Mouse (Mus musculus): ENCODE results near the gene Inhbe.
A peak's percentile ranks its signal among the peaks of the same experiment; 100 is the strongest.

The Inhbe gene

GRCm38 (mm10) chr10:127353909-127354895, at the start of gene Inhbe:
Gene Inhbe, minus strand, starts transcription at chr10:127354411.
- peak; percentile 81 to 84 for DNase-seq (ENCODE audit: low spot score in 2 of 2)

GRCm38 (mm10) chr10:127391774-127392173, 37.6 kb upstream of the Inhbe start:
- no peak for DNase-seq (ENCODE audit: low spot score in 2 of 2)

DNA sequence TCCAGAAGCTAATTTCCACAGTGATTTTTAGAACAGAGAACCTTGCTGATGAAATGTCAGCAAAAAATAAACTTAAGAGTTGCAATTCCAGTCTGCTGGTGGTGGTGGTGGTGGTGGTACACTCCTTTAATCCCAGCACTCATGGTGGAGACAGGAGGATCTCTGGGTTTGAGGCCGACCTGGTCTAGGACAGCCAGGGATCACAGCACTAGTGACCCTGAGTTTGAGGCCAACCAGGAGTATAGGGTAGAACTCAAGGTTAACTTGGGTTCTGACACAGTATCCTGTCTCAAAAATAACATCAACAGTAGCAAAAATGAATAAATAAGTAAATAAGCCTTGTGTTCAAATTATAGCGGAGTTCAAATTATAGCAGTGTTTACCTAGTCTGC, 27.5 kb upstream of the Inhbe start:
- DNase-seq (ENCODE audit: low spot score in 2 of 2), result no peak

DNA sequence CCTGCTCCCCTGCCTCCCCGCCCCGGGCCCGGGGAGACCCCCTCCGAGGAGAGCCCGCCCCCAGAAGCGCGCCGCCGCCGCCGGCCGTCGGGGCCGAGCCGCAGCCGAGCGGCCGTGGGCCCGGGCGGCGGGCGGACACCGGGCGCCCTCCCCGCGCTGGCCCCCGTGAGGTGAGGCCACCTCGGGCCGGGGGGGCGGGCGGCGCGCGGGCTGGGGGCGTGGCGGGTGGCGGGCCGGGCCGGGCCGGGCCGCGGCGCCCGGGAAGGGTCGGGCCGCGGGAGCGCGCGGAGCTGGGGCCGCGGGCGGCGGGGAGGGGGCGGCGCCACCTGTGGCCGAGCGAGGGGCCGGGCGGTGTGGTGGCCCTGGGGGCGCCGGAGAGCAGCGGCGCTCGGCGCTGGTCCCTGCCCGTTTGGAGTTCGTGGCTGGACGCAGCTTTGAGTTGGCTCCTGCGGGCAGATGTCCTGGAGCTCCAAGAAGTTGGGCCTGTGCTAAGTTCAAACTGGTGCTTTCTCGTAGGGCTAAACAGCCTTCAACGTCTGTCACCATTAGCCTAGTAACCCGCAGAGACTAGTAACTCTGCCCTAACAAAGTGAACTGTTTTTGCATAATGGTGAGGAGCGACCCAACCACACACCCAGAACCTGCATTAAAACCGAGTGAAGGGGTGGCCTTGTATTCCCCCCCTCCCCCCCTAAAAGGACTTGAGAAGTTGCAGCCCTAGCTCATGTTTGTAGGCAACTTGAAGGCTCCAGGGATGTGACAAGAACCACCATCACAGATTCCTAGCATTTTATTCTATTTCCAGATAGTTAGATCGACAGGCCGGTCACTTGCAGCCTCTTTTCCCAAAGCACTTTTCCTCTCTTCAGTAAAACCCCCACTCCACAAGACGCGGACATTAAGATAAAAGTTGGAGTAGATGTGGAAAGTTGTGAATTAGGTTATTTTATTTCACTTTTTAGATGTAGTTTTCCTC, 26.8 kb upstream of the Inhbe start:
- DNase-seq (ENCODE audit: low spot score in 2 of 2), result peak; percentile 22 to 46

GRCm38 (mm10) chr10:127380251-127380691, 26.1 kb upstream of the Inhbe start, which contains the start of gene R3hdm2:
Gene R3hdm2, plus strand, starts transcription at chr10:127380327.
- peak; percentile 81 to 91 for DNase-seq (ENCODE audit: low spot score in 2 of 2)

- DNase-seq (ENCODE audit: low spot score in 2 of 2), result no peak
Measured at GRCm38 (mm10) chr10:127379654-127380053, 25.4 kb upstream of the Inhbe start.

DNA sequence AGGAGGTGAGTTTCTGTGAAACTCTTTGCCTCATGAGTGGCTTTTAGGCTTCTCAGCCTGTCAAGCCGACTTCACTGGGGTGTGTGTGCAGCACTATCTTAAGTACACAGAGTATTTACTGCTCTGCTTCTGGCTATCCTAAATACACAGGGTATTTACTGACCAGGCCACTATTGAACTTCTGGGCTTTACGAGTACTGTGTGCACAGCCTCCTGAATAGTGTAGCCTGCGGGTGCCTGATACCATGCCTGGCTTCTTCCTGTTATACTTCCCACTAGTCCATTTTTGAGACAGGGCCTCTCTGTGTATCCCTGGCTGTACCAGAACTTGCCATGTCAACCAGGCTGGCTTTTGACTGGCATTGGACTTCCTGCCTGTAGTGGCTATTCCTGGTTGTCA, 23.5 kb upstream of the Inhbe start:
- DNase-seq (ENCODE audit: low spot score in 2 of 2), result no peak

GRCm38 (mm10) chr10:127371023-127371422, 16.8 kb upstream of the Inhbe start:
- no peak for DNase-seq (ENCODE audit: low spot score in 2 of 2)

GRCm38 (mm10) chr10:127369834-127370820, 15.9 kb upstream of the Inhbe start, which contains the start of gene Inhbc:
Gene Inhbc, minus strand, starts transcription at chr10:127370431.
- DNase-seq (ENCODE audit: low spot score in 2 of 2), result no peak

DNA sequence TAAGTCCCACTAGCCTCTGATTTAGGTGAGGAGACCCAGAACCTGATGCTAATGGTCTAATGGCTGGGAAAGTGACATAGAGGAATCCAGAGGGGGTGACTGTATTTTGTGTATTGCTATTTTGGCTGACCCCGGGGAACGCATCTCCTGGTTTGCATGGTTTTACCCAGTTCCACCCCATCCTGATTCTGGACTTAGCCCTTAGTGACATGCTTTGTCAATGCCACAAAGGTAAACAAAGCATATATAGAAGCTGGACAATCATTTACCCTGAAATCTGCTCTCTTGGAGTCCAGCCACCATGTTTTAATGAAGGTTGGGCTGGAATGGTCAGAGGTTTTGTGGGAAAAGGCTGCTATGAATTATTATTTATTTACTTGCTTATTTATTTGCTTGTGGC, 14.1 kb upstream of the Inhbe start:
- no peak for DNase-seq (ENCODE audit: low spot score in 2 of 2)

DNA sequence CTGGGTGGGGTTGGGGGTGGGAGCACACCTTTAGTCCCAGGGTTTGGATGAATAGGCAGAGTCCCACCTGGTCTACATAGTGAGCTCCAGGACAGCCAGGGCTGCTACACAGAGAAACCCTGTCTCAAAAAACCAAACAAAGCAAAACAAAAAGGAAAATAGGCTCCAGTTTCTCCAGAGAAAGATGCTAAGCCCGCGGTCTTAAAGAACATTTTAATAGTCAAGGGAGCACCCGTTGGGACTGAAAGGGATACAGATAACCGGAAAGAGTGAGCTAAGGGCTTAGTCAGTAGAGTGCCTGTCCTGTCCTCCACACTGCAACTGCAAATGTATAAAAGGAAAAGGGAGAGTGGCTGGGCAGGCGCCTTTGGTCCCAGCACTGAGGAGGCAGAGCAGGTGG, 12.9 kb upstream of the Inhbe start:
- DNase-seq (ENCODE audit: low spot score in 2 of 2), result no peak

DNA sequence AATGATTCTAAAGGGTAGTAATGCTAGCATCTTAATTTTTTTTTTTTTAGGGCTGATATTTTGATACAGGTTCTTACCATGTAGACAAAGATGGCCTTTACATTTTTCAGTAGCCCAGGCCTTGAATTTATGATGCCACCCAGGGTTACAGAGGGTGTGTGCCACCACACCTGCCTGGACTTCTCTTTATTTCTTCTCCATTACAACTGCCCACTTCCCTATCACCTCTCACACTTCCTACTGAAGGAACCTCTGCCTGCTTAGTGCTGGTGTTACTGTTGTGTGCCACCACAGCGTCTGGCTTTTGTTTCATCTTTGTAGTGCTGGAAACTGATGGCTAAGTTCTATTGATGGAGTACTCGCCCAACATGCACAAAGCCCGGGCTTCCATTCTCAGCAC, 6.5 kb upstream of the Inhbe start:
- DNase-seq (ENCODE audit: low spot score in 2 of 2), result no peak

- no peak for DNase-seq (ENCODE audit: low spot score in 2 of 2)
Measured at GRCm38 (mm10) chr10:127355336-127355735, 1.1 kb upstream of the Inhbe start.

DNA sequence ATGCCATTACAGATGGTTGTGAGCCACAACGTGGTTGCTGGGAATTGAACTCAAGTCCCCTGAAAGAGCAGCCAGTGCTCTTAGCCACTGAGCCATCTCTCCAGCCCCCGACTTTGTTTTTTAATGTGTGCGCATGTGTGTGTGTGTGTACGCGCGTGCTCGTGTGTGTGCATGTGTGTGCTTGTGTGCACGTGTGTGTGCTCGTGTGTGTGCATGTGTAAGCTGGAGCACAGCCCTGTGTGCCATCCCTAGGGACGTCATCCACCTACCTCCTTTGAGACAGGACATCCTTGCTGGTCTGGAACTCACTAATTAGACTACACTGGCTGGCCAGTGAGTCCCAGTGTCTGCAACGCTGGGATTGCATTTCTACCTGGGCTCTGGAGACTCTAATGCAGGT, 1.4 kb downstream of the Inhbe start:
- DNase-seq (ENCODE audit: low spot score in 2 of 2), result no peak

- DNase-seq (ENCODE audit: low spot score in 2 of 2), result no peak
Measured at GRCm38 (mm10) chr10:127352187-127352586, 2.0 kb downstream of the Inhbe start.

DNA sequence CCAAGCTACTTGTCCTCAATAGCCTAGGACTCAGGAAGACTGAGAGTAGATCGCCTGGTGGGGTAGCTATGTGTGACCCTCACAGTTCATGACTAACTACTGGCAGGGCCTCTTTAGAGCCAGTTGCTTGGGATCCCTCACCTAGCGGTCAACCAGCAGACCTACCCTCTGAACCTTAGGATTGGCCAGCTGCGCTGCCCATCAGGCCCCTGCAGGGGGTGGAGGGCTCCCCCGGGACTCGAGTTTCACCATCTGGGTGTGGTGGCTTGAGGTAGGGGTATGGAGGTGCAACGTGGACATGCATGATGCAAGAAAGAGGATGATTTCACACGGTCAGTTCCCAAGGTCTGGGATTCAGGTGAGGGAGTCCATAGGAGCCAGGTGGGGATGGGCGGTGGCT, 2.5 kb downstream of the Inhbe start:
- DNase-seq (ENCODE audit: low spot score in 2 of 2), result no peak

GRCm38 (mm10) chr10:127351285-127351595, 3.0 kb downstream of the Inhbe start:
- no peak for DNase-seq (ENCODE audit: low spot score in 2 of 2)

DNA sequence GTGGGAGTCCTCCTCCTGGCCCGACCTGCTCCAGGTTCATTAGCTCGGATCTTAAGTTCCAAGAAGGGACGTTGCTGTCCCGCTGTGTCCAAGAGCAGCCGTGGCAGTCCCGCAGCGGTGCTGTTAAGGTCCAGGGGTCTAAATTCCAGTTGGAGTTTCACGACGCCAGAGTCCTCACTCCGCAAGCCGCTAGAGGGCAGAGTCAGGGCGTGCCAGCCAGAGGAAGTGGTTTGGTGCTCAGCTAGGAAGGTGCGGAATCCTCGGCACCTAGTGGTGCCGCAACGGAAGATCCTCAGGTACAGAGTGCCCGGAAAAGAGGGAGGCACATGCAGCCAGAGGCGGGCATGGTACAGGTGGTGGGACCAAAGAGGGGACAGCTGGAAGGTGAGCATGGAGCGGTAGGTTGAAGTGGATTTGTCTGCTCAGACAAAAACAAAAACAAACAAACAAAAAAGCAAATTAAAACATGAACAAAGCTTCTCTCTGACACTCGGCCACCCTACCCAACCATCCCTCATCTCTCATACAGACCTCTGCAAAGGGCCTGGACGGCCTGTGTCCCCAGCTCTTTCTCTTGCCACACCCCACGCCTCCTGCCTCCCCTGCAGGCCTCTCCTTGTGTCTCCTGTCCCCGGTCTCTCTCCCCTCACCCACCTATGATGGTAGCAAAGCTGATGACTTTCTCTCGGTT, 3.5 kb downstream of the Inhbe start:
- DNase-seq (ENCODE audit: low spot score in 2 of 2), result peak; percentile 73 to 78

DNA sequence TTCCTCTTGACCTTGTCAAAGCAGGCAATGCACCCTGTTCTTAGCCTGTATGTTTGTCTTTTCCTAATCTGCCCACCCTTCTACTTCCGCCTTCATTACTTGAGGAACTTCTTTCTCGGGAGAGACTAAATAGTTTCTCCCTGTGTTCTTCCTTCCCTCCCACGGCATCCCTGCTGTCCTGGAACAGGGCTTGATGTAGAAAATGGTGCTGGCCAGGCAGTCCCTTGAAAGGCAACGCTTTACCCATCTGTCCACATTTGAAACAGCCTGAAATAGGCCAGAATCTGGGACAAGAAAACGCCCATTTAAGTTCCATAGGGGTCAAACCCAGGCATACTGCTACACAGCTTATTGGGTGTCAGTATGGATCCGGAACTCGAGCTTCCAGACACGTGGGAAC, 4.4 kb downstream of the Inhbe start:
- peak in 1 of 2 experiments; percentile 38 for DNase-seq (ENCODE audit: low spot score in 2 of 2)

DNA sequence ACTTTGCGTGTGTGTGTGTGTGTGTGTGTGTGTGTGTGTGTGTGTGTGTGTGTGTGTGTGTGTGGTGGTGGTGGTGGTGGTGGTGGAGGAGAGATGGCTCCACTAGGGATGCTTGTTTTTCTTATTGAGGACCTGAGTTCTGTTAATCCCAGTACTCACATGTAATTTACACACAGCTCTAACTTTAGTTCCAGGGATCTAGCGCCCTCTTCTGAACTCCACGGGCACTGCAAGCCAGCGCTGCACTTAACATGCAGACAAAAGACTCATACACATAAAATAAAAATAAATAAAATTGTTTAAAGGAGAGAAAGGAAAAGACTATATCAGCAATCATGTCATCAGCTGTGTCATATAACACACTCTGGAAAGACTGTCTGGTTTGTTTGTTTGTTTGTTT, 5.3 kb downstream of the Inhbe start:
- DNase-seq (ENCODE audit: low spot score in 2 of 2), result no peak

Data from right cerebral cortex, adult 2 months (tissue).